Mouse (Mus musculus) forebrain, embryonic 10.5 days (tissue): Measurements from ENCODE around the gene Tiparp. TPM values are rescaled to one million over a fixed set of nuclear protein-coding genes. Genes with fewer than 3 reads are reported as not detected.
A peak's percentile ranks its signal among the peaks of the same experiment; 100 is the strongest.

Experiments
- DNase-seq: peaks from one replicate; pipeline ENCODE4 v3.0.0-alpha.2; 2017; ENCODE audit warnings: low spot score; ENCODE audit errors: extremely low spot score
- H3K27ac ChIP-seq: fragments of 300-500 bp; sonication (generic); 2 replicates; pipeline ENCODE4 v1.5.1; 2016; ENCODE audit warnings: mild to moderate bottlenecking
- H3K27me3 ChIP-seq: fragments of 300-500 bp; sonication (generic); 2 replicates; pipeline ENCODE4 v1.6.1; 2016; ENCODE audit warnings: mild to moderate bottlenecking; ENCODE audit not compliant: poor library complexity, severe bottlenecking
- H3K36me3 ChIP-seq: fragments of 300-500 bp; sonication (generic); replicated peaks from 2 replicates; pipeline ENCODE4 v1.6.1; 2016; ENCODE audit warnings: mild to moderate bottlenecking, moderate library complexity
- H3K4me1 ChIP-seq: fragments of 300-500 bp; sonication (generic); 2 replicates; pipeline ENCODE4 v1.6.1; 2016
- H3K4me3 ChIP-seq: fragments of 300-500 bp; sonication (generic); 2 replicates; pipeline ENCODE4 v1.5.1; 2016; ENCODE audit warnings: mild to moderate bottlenecking, moderate library complexity
- H3K9me3 ChIP-seq: fragments of 300-500 bp; sonication (generic); 2 replicates; pipeline ENCODE4 v1.6.1; 2016; ENCODE audit warnings: mild to moderate bottlenecking, moderate library complexity
- WGBS: fragments of 180-500 bp; shearing (Covaris S2); methylation state at CpG from one replicate; pipeline ENCODE4 v1.1.7; 2016; 5-methylcytosine and 5-hydroxymethylcytosine counted together
- polyA plus RNA-seq: library from polyadenylated mRNA; unstranded; fragments of >200 nt; fragmentation: Nextera tagmentation; extraction: Ambion mirVana; gene quantifications from 2 replicates; pipeline ENCODE4 v1.2.1, GENCODE M21; 2016

Gene Tiparp
- polyA plus RNA-seq, 1 experiment from 2014 or later: 30.3 TPM

- no peaks in the 10 kb centered on the region for H3K27me3 ChIP-seq
- no peak overlapping the region for H3K4me3 ChIP-seq
- H3K27ac ChIP-seq: no peak overlapping the region
- no peaks in the 10 kb centered on the region for H3K9me3 ChIP-seq
- H3K36me3 ChIP-seq: no peaks in the 10 kb centered on the region
- peaks cover 32% of the 10 kb centered on the region for H3K4me1 ChIP-seq
- no peak for DNase-seq
Measured at GRCm38 (mm10) chr3:65569941-65570340, 41.7 kb downstream of the Tiparp start.

- no peaks in the 10 kb centered on the region for H3K36me3 ChIP-seq
- H3K27me3 ChIP-seq: no peaks in the 10 kb centered on the region
- no peak overlapping the region for H3K4me3 ChIP-seq
- H3K27ac ChIP-seq: no peak overlapping the region
- no peaks in the 10 kb centered on the region for H3K9me3 ChIP-seq
- DNase-seq: no peak
- H3K4me1 ChIP-seq: peaks cover 21% of the 10 kb centered on the region
- 35% methylated on average over 3 of the region's 3 CpGs for WGBS
Measured at GRCm38 (mm10) chr3:65573516-65573915, 45.3 kb downstream of the Tiparp start.

- 79% methylated on average over 3 of the region's 3 CpGs for WGBS
- Histone ChIP-seq H3K9me3 (no peaks in the 10 kb centered on the region), H3K27me3 (no peaks in the 10 kb centered on the region), H3K4me1 (peaks cover 23% of the 10 kb centered on the region), H3K36me3 (no peaks in the 10 kb centered on the region), H3K27ac (no peak overlapping the region), H3K4me3 (no peak overlapping the region)
- DNase-seq: no peak
Measured at GRCm38 (mm10) chr3:65577602-65578001, 49.4 kb downstream of the Tiparp start.

- Histone ChIP-seq H3K4me3 (no peak overlapping the region), H3K27me3 (peaks cover 5% of the 10 kb centered on the region), H3K4me1 (peaks cover 14% of the 10 kb centered on the region), H3K9me3 (no peaks in the 10 kb centered on the region), H3K36me3 (no peaks in the 10 kb centered on the region), H3K27ac (no peak overlapping the region)
- 73% methylated on average over 12 of the region's 12 CpGs for WGBS
- no peak for DNase-seq
Measured at GRCm38 (mm10) chr3:65579260-65579921, 51.2 kb downstream of the Tiparp start.

- peaks cover 30% of the 10 kb centered on the region for H3K4me1 ChIP-seq
- DNase-seq: no peak
- no peak overlapping the region for H3K4me3 ChIP-seq
- no peaks in the 10 kb centered on the region for H3K9me3 ChIP-seq
- no peaks in the 10 kb centered on the region for H3K36me3 ChIP-seq
- H3K27me3 ChIP-seq: peaks cover 24% of the 10 kb centered on the region
- 94% methylated on average over 4 of the region's 4 CpGs for WGBS
- no peak overlapping the region for H3K27ac ChIP-seq
Measured at GRCm38 (mm10) chr3:65581596-65581995, 53.4 kb downstream of the Tiparp start.

- Histone ChIP-seq H3K27ac (no peak overlapping the region), H3K4me1 (peaks cover 52% of the 10 kb centered on the region), H3K9me3 (no peaks in the 10 kb centered on the region), H3K27me3 (peaks cover 43% of the 10 kb centered on the region), H3K4me3 (no peak overlapping the region), H3K36me3 (no peaks in the 10 kb centered on the region)
- 89% methylated on average over 1 of the region's 1 CpGs for WGBS
- no peak for DNase-seq
Measured at GRCm38 (mm10) chr3:65584329-65584728, 56.1 kb downstream of the Tiparp start.

- H3K4me1 ChIP-seq: peaks cover 47% of the 10 kb centered on the region
- peaks cover 43% of the 10 kb centered on the region for H3K27me3 ChIP-seq
- H3K9me3 ChIP-seq: no peaks in the 10 kb centered on the region
- no peak for DNase-seq
- no peak overlapping the region for H3K4me3 ChIP-seq
- no peak overlapping the region for H3K27ac ChIP-seq
- 74% methylated on average over 8 of the region's 8 CpGs for WGBS
- H3K36me3 ChIP-seq: no peaks in the 10 kb centered on the region
Measured at GRCm38 (mm10) chr3:65585291-65585690, 57.1 kb downstream of the Tiparp start.

- 27% methylated on average over 16 of the region's 16 CpGs for WGBS
- H3K4me1 ChIP-seq: peaks cover 40% of the 10 kb centered on the region
Measured at GRCm38 (mm10) chr3:65585823-65586482, 57.7 kb downstream of the Tiparp start.

GRCm38 (mm10) chr3:65586483-65586905 lies 58.3 kb downstream of the Tiparp start:
- H3K4me1 ChIP-seq: peaks cover 39% of the 10 kb centered on the region
- peak overlapping the region; percentile 44 for H3K4me3 ChIP-seq
- DNase-seq: peak; percentile 57
- H3K27ac ChIP-seq: peak overlapping the region; percentile 79
- H3K36me3 ChIP-seq: no peaks in the 10 kb centered on the region
- H3K27me3 ChIP-seq: peaks cover 43% of the 10 kb centered on the region
- WGBS: 6% methylated on average over 16 of the region's 16 CpGs
- no peaks in the 10 kb centered on the region for H3K9me3 ChIP-seq

More at GRCm38 (mm10) chr3:65585823-65586482, 57.7 kb downstream of the Tiparp start:
- H3K4me3 ChIP-seq: peak overlapping the region; percentile 44
- H3K27ac ChIP-seq: peak overlapping the region; percentile 79
- DNase-seq: no peak
- no peaks in the 10 kb centered on the region for H3K9me3 ChIP-seq
- H3K27me3 ChIP-seq: peaks cover 43% of the 10 kb centered on the region
- no peaks in the 10 kb centered on the region for H3K36me3 ChIP-seq

- Histone ChIP-seq H3K9me3 (no peaks in the 10 kb centered on the region), H3K4me1 (peaks cover 39% of the 10 kb centered on the region), H3K4me3 (peak overlapping the region; percentile 44), H3K27me3 (peaks cover 43% of the 10 kb centered on the region), H3K27ac (peak overlapping the region; percentile 79; the same call in 1 of the 2 replicates), H3K36me3 (no peaks in the 10 kb centered on the region)
- DNase-seq: no peak
- WGBS: 33% methylated on average over 2 of the region's 2 CpGs
Measured at GRCm38 (mm10) chr3:65586966-65587365, 58.8 kb downstream of the Tiparp start.

GRCm38 (mm10) chr3:65588424-65588823 lies 60.2 kb downstream of the Tiparp start:
- Histone ChIP-seq H3K27ac (peak overlapping the region; percentile 56; the same call in 1 of the 2 replicates), H3K36me3 (no peaks in the 10 kb centered on the region), H3K27me3 (peaks cover 43% of the 10 kb centered on the region), H3K4me1 (peaks cover 39% of the 10 kb centered on the region), H3K9me3 (no peaks in the 10 kb centered on the region), H3K4me3 (no peak overlapping the region)
- 63% methylated on average over 3 of the region's 3 CpGs for WGBS
- DNase-seq: no peak

- Histone ChIP-seq H3K4me3 (no peak overlapping the region), H3K9me3 (no peaks in the 10 kb centered on the region), H3K36me3 (no peaks in the 10 kb centered on the region), H3K4me1 (peaks cover 17% of the 10 kb centered on the region), H3K27ac (no peak overlapping the region), H3K27me3 (peaks cover 14% of the 10 kb centered on the region)
- WGBS: 94% methylated on average over 6 of the region's 6 CpGs
- DNase-seq: no peak
Measured at GRCm38 (mm10) chr3:65592850-65593249, 64.6 kb downstream of the Tiparp start.

- Histone ChIP-seq H3K4me3 (no peak overlapping the region), H3K27me3 (no peaks in the 10 kb centered on the region)
- no peak for DNase-seq
Measured at GRCm38 (mm10) chr3:65594493-65594892, 66.3 kb downstream of the Tiparp start.

More at GRCm38 (mm10) chr3:65594493-65594892, 66.3 kb downstream of the Tiparp start:
- Histone ChIP-seq H3K4me1 (peaks cover 16% of the 10 kb centered on the region), H3K9me3 (no peaks in the 10 kb centered on the region), H3K36me3 (no peaks in the 10 kb centered on the region), H3K27ac (no peak overlapping the region)
